Comparison of ENCODE assay signal across 8 mouse cellular contexts in the genomic region with DNA sequence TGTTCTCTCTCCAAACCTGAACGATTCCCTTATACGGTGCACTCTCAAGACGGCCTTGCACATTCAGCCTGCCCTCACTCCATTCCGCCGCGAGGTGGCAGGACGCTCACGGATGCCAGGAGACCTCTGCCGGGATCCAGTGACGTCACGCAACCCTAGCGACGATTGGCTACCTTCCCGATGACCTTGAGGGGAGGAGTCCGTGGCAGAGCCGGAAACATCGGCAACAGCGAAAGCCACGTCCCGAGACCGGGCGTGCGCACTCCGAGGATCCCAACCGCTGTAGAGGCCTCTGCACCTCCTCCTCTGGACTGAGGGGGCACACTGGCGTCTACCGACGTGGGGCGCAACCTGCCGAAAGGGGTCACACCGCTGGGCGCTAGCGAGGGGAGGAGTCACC. TPM values are rescaled to one million over a fixed set of nuclear protein-coding genes. Genes with fewer than 3 reads are reported as not detected.
DNase-seq lines count a peak whose midpoint lies in the region; ATAC-seq and TF ChIP-seq lines count a peak whose summit lies in the region.

No protein-coding gene starts in this region.

- in situ Hi-C loops in ES-E14 (cut with MboI; ENCODE audit: low sequenced_read_pairs in 2 of 2, unreplicated experiment in 2 of 2) = no loop called here

- peak overlapping the region; percentile 96 for H3K4me2 ChIP-seq in forebrain, embryonic 15.5 days (replicated peaks)

- TF ChIP-seq CTCF in lung, adult 2 months (IDR thresholded peaks at IDR 0.05; ENCODE audit: insufficient read depth, low read length) = peak; percentile 87

- intact Hi-C loops in heart, postnatal 25 days (cut with DNase I) = loop anchor here (5.0 kb wide), 1 partner anchor 115 kb away; no protein-coding TSS in a partner anchor

- H3K27ac ChIP-seq in ES-E14 (ENCODE audit: insufficient read depth, low read depth, low read length, poor library complexity, severe bottlenecking) = peak overlapping the region; percentile 55; the same call in 1 of the 2 replicates
- H3K27ac ChIP-seq in forebrain, embryonic 15.5 days (replicated peaks) = peak overlapping the region; percentile 98

- peak; percentile 99 for DNase-seq in ES-E14 (ENCODE audit: low read depth, low spot score)
- peak; percentile 98 for DNase-seq in cerebellum, adult 11-12 months
- peak; percentile 98 for DNase-seq in heart, postnatal 25 days (ENCODE audit: low spot score)
- peak; percentile 99 to 100 for DNase-seq in layer of hippocampus, adult 18-20 months (ENCODE audit: low spot score in 2 of 2)
- peak; percentile 99 for DNase-seq in lung, adult 2 months
- peak; percentile 99 for DNase-seq in thymus, adult 18-20 months

- peak; percentile 95 for ATAC-seq in forebrain, embryonic 15.5 days (replicated peaks)
- ATAC-seq in neutrophil, adult 5-6 weeks (ENCODE audit: extremely low read depth, insufficient number of reproducible peaks, low FRiP score, poor library complexity, severe bottlenecking) = peak; percentile 91

- peak overlapping the region; percentile 79 to 81 for H3K4me3 ChIP-seq in ES-E14 (ENCODE audit: insufficient read depth in 1 of 2, low read depth in 1 of 2, low read length in 2 of 2, poor library complexity in 1 of 2, severe bottlenecking in 1 of 2)
- peak overlapping the region; percentile 76 for H3K4me3 ChIP-seq in forebrain, embryonic 15.5 days
- H3K4me3 ChIP-seq in lung, adult 2 months (replicated peaks; ENCODE audit: extremely low read depth, low read depth, low read length) = peak overlapping the region; percentile 83

- peak overlapping the region; percentile 72 for H3K9ac ChIP-seq in ES-E14 (ENCODE audit: insufficient read depth, low read depth, low read length, poor library complexity, severe bottlenecking)
- H3K9ac ChIP-seq in forebrain, embryonic 15.5 days (replicated peaks) = peak overlapping the region; percentile 91

- no peaks in the 10 kb centered on the region for H3K27me3 ChIP-seq in forebrain, embryonic 15.5 days

- peaks cover 10% of the 10 kb centered on the region; the same call in 1 of the 2 replicates for H3K36me3 ChIP-seq in ES-E14 (ENCODE audit: control insufficient read depth, insufficient read depth, low read length, poor library complexity, severe bottlenecking)
- peaks cover 21% of the 10 kb centered on the region for H3K36me3 ChIP-seq in forebrain, embryonic 15.5 days

- TF ChIP-seq POLR2A in lung, adult 2 months (IDR thresholded peaks at IDR 0.05; ENCODE audit: borderline replicate concordance, extremely low read depth, low read depth, low read length) = peak; percentile 98

- H3K9me3 ChIP-seq in ES-E14 (ENCODE audit: control insufficient read depth, insufficient read depth, low read depth, low read length) = no peaks in the 10 kb centered on the region
- no peaks in the 10 kb centered on the region for H3K9me3 ChIP-seq in forebrain, embryonic 15.5 days

- WGBS in forebrain, embryonic 15.5 days = under 1% methylated on average over 33 of the region's 33 CpGs
- WGBS in lung, adult 2 months = under 1% methylated on average over 33 of the region's 33 CpGs

- peaks cover 0 to 3% of the 10 kb centered on the region in 2 experiments; a peak in 1 of 4 replicates for H3K4me1 ChIP-seq in ES-E14 (ENCODE audit: control insufficient read depth in 2 of 2, insufficient read depth in 2 of 2, low read length in 2 of 2, poor library complexity in 1 of 2)
- H3K4me1 ChIP-seq in forebrain, embryonic 15.5 days = peaks cover 13% of the 10 kb centered on the region
- no peaks in the 10 kb centered on the region; the same call in 1 of the 2 replicates for H3K4me1 ChIP-seq in lung, adult 2 months (ENCODE audit: control insufficient read depth, insufficient read depth, low read length)

TF ChIP-seq in ES-E14, 5 proteins besides CTCF, POLR2A, EP300 and RAD21:
- TF ChIP-seq MAFK (IDR thresholded peaks at IDR 0.05; ENCODE audit: insufficient read depth, low read depth, low read length) (no peak), ZC3H11A (IDR thresholded peaks at IDR 0.05; ENCODE audit: borderline replicate concordance, low read depth, low read length) (peak; percentile 50; the same call in 1 of the 2 replicates), HCFC1 (IDR thresholded peaks at IDR 0.05; ENCODE audit: borderline replicate concordance, insufficient read depth, low read length) (peak; percentile 46; the same call in 1 of the 2 replicates)

RNA-seq across cellular contexts. Expression of gene Tesk1, which starts 0.3 kb away (rescaled TPM):
- total RNA-seq in ES-E14 (2012; rRNA removed) = 11.0 and 12.4 TPM in 2 replicates
- 10.7 and 12.5 TPM in 2 replicates for polyA plus RNA-seq in forebrain, embryonic 15.5 days (2015; fragmentation: Nextera tagmentation; extraction: Ambion mirVana)
- 10 to 100 TPM; 33.1 to 34.4 TPM for total RNA-seq in heart, postnatal 25 days (2021)
- total RNA-seq in layer of hippocampus, adult 18-20 months (2021) = 10 to 100 TPM; 83.3 to 89.9 TPM
- polyA plus RNA-seq in lung, adult 2 months (2012; rRNA removed) = 83.6 and 83.9 TPM in 2 replicates
- 32.1 and 33.5 TPM in 2 replicates for total RNA-seq in neutrophil, adult 5-6 weeks (2017)

RNA-seq across cellular contexts. Expression of gene Cd72, which starts 12.4 kb away (rescaled TPM):
- total RNA-seq in ES-E14 (2012; rRNA removed) = 0.40 and 0.58 TPM in 2 replicates
- polyA plus RNA-seq in forebrain, embryonic 15.5 days (2015; fragmentation: Nextera tagmentation; extraction: Ambion mirVana) = 4.3 TPM in 2 replicates
- under 1 TPM; 0.81 to 0.87 TPM for total RNA-seq in heart, postnatal 25 days (2021)
- not detected for total RNA-seq in layer of hippocampus, adult 18-20 months (2021)
- polyA plus RNA-seq in lung, adult 2 months (2012; rRNA removed) = 3.4 and 6.2 TPM in 2 replicates
- 293 and 313 TPM in 2 replicates for total RNA-seq in neutrophil, adult 5-6 weeks (2017)

RNA-seq across cellular contexts. Expression of gene Fam166b, which starts 13.1 kb away (rescaled TPM):
- total RNA-seq in ES-E14 (2012; rRNA removed) = 0.27 and 0.37 TPM in 2 replicates
- polyA plus RNA-seq in forebrain, embryonic 15.5 days (2015; fragmentation: Nextera tagmentation; extraction: Ambion mirVana) = 0.65 and 0.70 TPM in 2 replicates
- total RNA-seq in heart, postnatal 25 days (2021) = not detected
- total RNA-seq in layer of hippocampus, adult 18-20 months (2021) = under 1 TPM; 0.54 to 0.81 TPM
- 14.4 and 15.8 TPM in 2 replicates for polyA plus RNA-seq in lung, adult 2 months (2012; rRNA removed)
- total RNA-seq in neutrophil, adult 5-6 weeks (2017) = not detected in 2 replicates

RNA-seq across cellular contexts. Expression of gene Sit1, which starts 41.5 kb away (rescaled TPM):
- 0.31 TPM in 1 of 2 replicates, not detected in the other for total RNA-seq in ES-E14 (2012; rRNA removed)
- polyA plus RNA-seq in forebrain, embryonic 15.5 days (2015; fragmentation: Nextera tagmentation; extraction: Ambion mirVana) = not detected in 2 replicates
- not detected for total RNA-seq in heart, postnatal 25 days (2021)
- total RNA-seq in layer of hippocampus, adult 18-20 months (2021) = not detected
- 0.85 and 1.2 TPM in 2 replicates for polyA plus RNA-seq in lung, adult 2 months (2012; rRNA removed)
- 5.9 and 7.4 TPM in 2 replicates for total RNA-seq in neutrophil, adult 5-6 weeks (2017)

RNA-seq across cellular contexts. Expression of gene Ccdc107, which starts 50.7 kb away (rescaled TPM):
- 59.1 and 84.9 TPM in 2 replicates for total RNA-seq in ES-E14 (2012; rRNA removed)
- 61.0 and 61.8 TPM in 2 replicates for polyA plus RNA-seq in forebrain, embryonic 15.5 days (2015; fragmentation: Nextera tagmentation; extraction: Ambion mirVana)
- 10 to 100 TPM; 26.6 to 31.8 TPM for total RNA-seq in heart, postnatal 25 days (2021)
- 10 to 100 TPM; 27.7 to 29.3 TPM for total RNA-seq in layer of hippocampus, adult 18-20 months (2021)
- 191 and 235 TPM in 2 replicates for polyA plus RNA-seq in lung, adult 2 months (2012; rRNA removed)
- 26.3 and 26.9 TPM in 2 replicates for total RNA-seq in neutrophil, adult 5-6 weeks (2017)

Comparison
In these comparisons a context has a peak if more than half of its experiments do, and no peak if none do; other contexts are left out.
1. Peak in every context shown above with its lines: DNase-seq, ATAC-seq, H3K4me3 ChIP-seq and H3K27ac ChIP-seq.
2. RNA of gene Cd72, which starts 12.4 kb away (total RNA-seq): 293 to 313 TPM in neutrophil, adult 5-6 weeks; 0.81 to 0.87 TPM in heart, postnatal 25 days, 0.40 to 0.58 TPM in ES-E14 and not detected in layer of hippocampus, adult 18-20 months; every median in the first group is over 100 times any median in the second.